Mouse (Mus musculus): ENCODE measurements at regions not wholly inside any gene's neighbourhood (a gene's known extent, or its start where the extent isn't known, plus 50 kb on each side); places are given as distances from the start of the nearest gene placed in this dataset.
"Not testable (repeated sequence)": the region's sequence is repeated elsewhere in the genome, so short reads cannot be mapped to it uniquely, and the experiment has no call there.

- Histone ChIP-seq H3K9me3 (ENCODE audit: control insufficient read depth, low read length) (no peaks in the 10 kb centered on the region), H3K9ac (ENCODE audit: low read length) (no peak overlapping the region), H3K4me3 (ENCODE audit: low read depth, low read length) (no peak overlapping the region), H3K27me3 (replicated peaks; ENCODE audit: control insufficient read depth, insufficient read depth, low read length) (no peaks in the 10 kb centered on the region), H3K4me1 (replicated peaks; ENCODE audit: control insufficient read depth, insufficient read depth, low read length) (no peaks in the 10 kb centered on the region), H3K4me2 (ENCODE audit: low read length) (no peak overlapping the region), H3K27ac (ENCODE audit: low read depth) (no peak overlapping the region), H3K36me3 (ENCODE audit: control insufficient read depth, insufficient read depth, low read length) (no peaks in the 10 kb centered on the region)
- DNase-seq (ENCODE audit: low spot score) (no peak), ATAC-seq (replicated peaks; ENCODE audit: low FRiP score, low TSS enrichment, low read depth) (no peak)
- WGBS = 85% methylated on average over 7 of the region's 7 CpGs
Observed at GRCm38 (mm10) chr9:31645114-31645513, 180.9 kb upstream of the Tmem45b start.

GRCm38 (mm10) chr9:31644106-31644505 lies 179.8 kb upstream of the Tmem45b start:
- WGBS = 83% methylated on average over 3 of the region's 3 CpGs
- Histone ChIP-seq H3K9ac (ENCODE audit: low read length) (no peak overlapping the region), H3K4me3 (ENCODE audit: low read depth, low read length) (no peak overlapping the region), H3K9me3 (ENCODE audit: control insufficient read depth, low read length) (no peaks in the 10 kb centered on the region), H3K4me2 (ENCODE audit: low read length) (no peak overlapping the region), H3K27me3 (replicated peaks; ENCODE audit: control insufficient read depth, insufficient read depth, low read length) (no peaks in the 10 kb centered on the region), H3K27ac (ENCODE audit: low read depth) (no peak overlapping the region), H3K4me1 (replicated peaks; ENCODE audit: control insufficient read depth, insufficient read depth, low read length) (no peaks in the 10 kb centered on the region), H3K36me3 (ENCODE audit: control insufficient read depth, insufficient read depth, low read length) (no peaks in the 10 kb centered on the region)
- no peak for DNase-seq (ENCODE audit: low spot score)
- ATAC-seq (replicated peaks; ENCODE audit: low FRiP score, low TSS enrichment, low read depth) = no peak

- Histone ChIP-seq H3K27ac (ENCODE audit: low read depth) (no peak overlapping the region), H3K27me3 (replicated peaks; ENCODE audit: control insufficient read depth, insufficient read depth, low read length) (no peaks in the 10 kb centered on the region), H3K9ac (ENCODE audit: low read length) (no peak overlapping the region), H3K4me2 (ENCODE audit: low read length) (no peak overlapping the region), H3K4me3 (ENCODE audit: low read depth, low read length) (no peak overlapping the region), H3K4me1 (replicated peaks; ENCODE audit: control insufficient read depth, insufficient read depth, low read length) (no peaks in the 10 kb centered on the region), H3K36me3 (ENCODE audit: control insufficient read depth, insufficient read depth, low read length) (no peaks in the 10 kb centered on the region), H3K9me3 (ENCODE audit: control insufficient read depth, low read length) (no peaks in the 10 kb centered on the region)
- DNase-seq (ENCODE audit: low spot score) (no peak), ATAC-seq (replicated peaks; ENCODE audit: low FRiP score, low TSS enrichment, low read depth) (no peak)
- WGBS = 69% methylated on average over 4 of the region's 4 CpGs
Observed at GRCm38 (mm10) chr9:31642169-31642568, 177.9 kb upstream of the Tmem45b start.

GRCm38 (mm10) chr9:31628291-31628690 lies 164.0 kb upstream of the Tmem45b start:
- no peaks in the 10 kb centered on the region for H3K4me1 ChIP-seq (replicated peaks; ENCODE audit: control insufficient read depth, insufficient read depth, low read length)
- no peak overlapping the region for H3K4me2 ChIP-seq (ENCODE audit: low read length)
- no peak for DNase-seq (ENCODE audit: low spot score)
- no peak overlapping the region for H3K27ac ChIP-seq (ENCODE audit: low read depth)
- H3K27me3 ChIP-seq (replicated peaks; ENCODE audit: control insufficient read depth, insufficient read depth, low read length) = no peaks in the 10 kb centered on the region
- no peak overlapping the region for H3K4me3 ChIP-seq (ENCODE audit: low read depth, low read length)
- H3K9me3 ChIP-seq (ENCODE audit: control insufficient read depth, low read length) = no peaks in the 10 kb centered on the region
- H3K9ac ChIP-seq (ENCODE audit: low read length) = no peak overlapping the region
- no peak for ATAC-seq (replicated peaks; ENCODE audit: low FRiP score, low TSS enrichment, low read depth)
- H3K36me3 ChIP-seq (ENCODE audit: control insufficient read depth, insufficient read depth, low read length) = no peaks in the 10 kb centered on the region
- WGBS = 88% methylated on average over 6 of the region's 6 CpGs

- not testable (repeated sequence) for H3K4me1 ChIP-seq (replicated peaks; ENCODE audit: control insufficient read depth, insufficient read depth, low read length); H3K4me2 ChIP-seq (ENCODE audit: low read length); H3K27ac ChIP-seq (ENCODE audit: low read depth); H3K9me3 ChIP-seq (ENCODE audit: control insufficient read depth, low read length); ATAC-seq (replicated peaks; ENCODE audit: low FRiP score, low TSS enrichment, low read depth); H3K4me3 ChIP-seq (ENCODE audit: low read depth, low read length); DNase-seq (ENCODE audit: low spot score); H3K36me3 ChIP-seq (ENCODE audit: control insufficient read depth, insufficient read depth, low read length); H3K27me3 ChIP-seq (replicated peaks; ENCODE audit: control insufficient read depth, insufficient read depth, low read length); H3K9ac ChIP-seq (ENCODE audit: low read length)
- 92% methylated on average over 7 of the region's 7 CpGs for WGBS
Observed at GRCm38 (mm10) chr9:31621553-31621952, 157.3 kb upstream of the Tmem45b start.

GRCm38 (mm10) chr9:31619344-31619743 lies 155.1 kb upstream of the Tmem45b start:
- no peak overlapping the region for H3K9ac ChIP-seq (ENCODE audit: low read length)
- no peak overlapping the region for H3K4me2 ChIP-seq (ENCODE audit: low read length)
- no peaks in the 10 kb centered on the region for H3K27me3 ChIP-seq (replicated peaks; ENCODE audit: control insufficient read depth, insufficient read depth, low read length)
- H3K36me3 ChIP-seq (ENCODE audit: control insufficient read depth, insufficient read depth, low read length) = no peaks in the 10 kb centered on the region
- H3K27ac ChIP-seq (ENCODE audit: low read depth) = no peak overlapping the region
- no peaks in the 10 kb centered on the region for H3K4me1 ChIP-seq (replicated peaks; ENCODE audit: control insufficient read depth, insufficient read depth, low read length)
- DNase-seq (ENCODE audit: low spot score) (no peak), ATAC-seq (replicated peaks; ENCODE audit: low FRiP score, low TSS enrichment, low read depth) (no peak)
- H3K9me3 ChIP-seq (ENCODE audit: control insufficient read depth, low read length) = no peaks in the 10 kb centered on the region
- WGBS = 52% methylated on average over 6 of the region's 6 CpGs
- no peak overlapping the region for H3K4me3 ChIP-seq (ENCODE audit: low read depth, low read length)

DNA sequence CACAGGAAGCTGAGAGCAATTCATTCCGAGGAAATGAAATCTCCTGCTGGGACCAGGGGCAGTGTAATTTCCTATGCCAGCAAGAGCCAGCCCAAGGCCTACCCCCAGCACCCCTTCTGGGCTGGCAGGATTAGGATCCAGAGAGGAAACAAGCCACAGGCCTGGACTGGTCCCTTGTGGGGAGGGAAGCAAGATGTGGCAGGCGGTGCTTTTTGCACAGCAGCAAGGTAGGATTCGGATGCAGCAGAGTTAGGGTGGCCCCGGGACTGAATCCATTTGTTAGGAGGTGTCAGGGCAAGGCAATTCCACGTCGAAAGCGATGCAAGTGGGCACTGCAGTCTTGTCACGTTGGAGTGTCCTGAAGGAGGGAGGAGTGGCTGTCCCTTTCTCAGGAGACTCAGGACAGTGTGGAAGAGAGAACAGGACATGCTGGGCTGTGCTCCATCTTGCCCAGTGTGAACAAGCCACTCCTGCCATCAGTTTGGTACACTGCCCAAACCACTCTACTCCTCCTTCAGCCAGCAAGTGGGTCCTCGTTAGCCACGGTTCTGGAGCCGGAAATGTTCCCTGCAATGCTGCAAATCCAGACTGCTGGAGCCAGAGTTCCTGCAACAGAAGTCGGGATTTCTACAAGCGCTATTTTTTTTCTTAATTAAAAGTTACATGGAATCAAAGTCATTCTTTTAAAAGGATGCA lies 150.1 kb upstream of the Tmem45b start:
- no peaks in the 10 kb centered on the region for H3K36me3 ChIP-seq (ENCODE audit: control insufficient read depth, insufficient read depth, low read length)
- no peak overlapping the region for H3K9ac ChIP-seq (ENCODE audit: low read length)
- H3K27me3 ChIP-seq (replicated peaks; ENCODE audit: control insufficient read depth, insufficient read depth, low read length) = no peaks in the 10 kb centered on the region
- no peak overlapping the region for H3K27ac ChIP-seq (ENCODE audit: low read depth)
- peak; percentile 45 for DNase-seq (ENCODE audit: low spot score)
- H3K4me1 ChIP-seq (replicated peaks; ENCODE audit: control insufficient read depth, insufficient read depth, low read length) = peaks cover 6% of the 10 kb centered on the region; the same call in 1 of the 2 replicates
- no peak overlapping the region for H3K4me3 ChIP-seq (ENCODE audit: low read depth, low read length)
- 66% methylated on average over 13 of the region's 13 CpGs for WGBS
- ATAC-seq (replicated peaks; ENCODE audit: low FRiP score, low TSS enrichment, low read depth) = no peak
- H3K9me3 ChIP-seq (ENCODE audit: control insufficient read depth, low read length) = no peaks in the 10 kb centered on the region
- H3K4me2 ChIP-seq (ENCODE audit: low read length) = no peak overlapping the region

GRCm38 (mm10) chr9:31611036-31611695 lies 146.9 kb upstream of the Tmem45b start:
- no peaks in the 10 kb centered on the region for H3K36me3 ChIP-seq (ENCODE audit: control insufficient read depth, insufficient read depth, low read length)
- no peaks in the 10 kb centered on the region for H3K27me3 ChIP-seq (replicated peaks; ENCODE audit: control insufficient read depth, insufficient read depth, low read length)
- peak; percentile 43 for DNase-seq (ENCODE audit: low spot score)
- ATAC-seq (replicated peaks; ENCODE audit: low FRiP score, low TSS enrichment, low read depth) = no peak
- no peak overlapping the region for H3K4me3 ChIP-seq (ENCODE audit: low read depth, low read length)
- peaks cover 6% of the 10 kb centered on the region; the same call in 1 of the 2 replicates for H3K4me1 ChIP-seq (replicated peaks; ENCODE audit: control insufficient read depth, insufficient read depth, low read length)
- no peak overlapping the region for H3K27ac ChIP-seq (ENCODE audit: low read depth)
- no peak overlapping the region for H3K4me2 ChIP-seq (ENCODE audit: low read length)
- no peaks in the 10 kb centered on the region for H3K9me3 ChIP-seq (ENCODE audit: control insufficient read depth, low read length)
- WGBS = 74% methylated on average over 8 of the region's 8 CpGs
- H3K9ac ChIP-seq (ENCODE audit: low read length) = no peak overlapping the region

- Histone ChIP-seq H3K4me2 (ENCODE audit: low read length) (no peak overlapping the region), H3K9ac (ENCODE audit: low read length) (no peak overlapping the region), H3K36me3 (ENCODE audit: control insufficient read depth, insufficient read depth, low read length) (no peaks in the 10 kb centered on the region), H3K4me1 (replicated peaks; ENCODE audit: control insufficient read depth, insufficient read depth, low read length) (peaks cover 6% of the 10 kb centered on the region; the same call in 1 of the 2 replicates), H3K27ac (ENCODE audit: low read depth) (no peak overlapping the region), H3K4me3 (ENCODE audit: low read depth, low read length) (no peak overlapping the region), H3K9me3 (ENCODE audit: control insufficient read depth, low read length) (no peaks in the 10 kb centered on the region), H3K27me3 (replicated peaks; ENCODE audit: control insufficient read depth, insufficient read depth, low read length) (no peaks in the 10 kb centered on the region)
- WGBS = 41% methylated on average over 4 of the region's 4 CpGs
- DNase-seq (ENCODE audit: low spot score) = peak; percentile 42
- 0 out of 2 replicates have a peak, but pooled peaks have one; percentile 43 for ATAC-seq (replicated peaks; ENCODE audit: low FRiP score, low TSS enrichment, low read depth)
Observed at GRCm38 (mm10) chr9:31610631-31611030, 146.4 kb upstream of the Tmem45b start.
